Comparison of ENCODE assay signal across 8 mouse cellular contexts in the genomic region with DNA sequence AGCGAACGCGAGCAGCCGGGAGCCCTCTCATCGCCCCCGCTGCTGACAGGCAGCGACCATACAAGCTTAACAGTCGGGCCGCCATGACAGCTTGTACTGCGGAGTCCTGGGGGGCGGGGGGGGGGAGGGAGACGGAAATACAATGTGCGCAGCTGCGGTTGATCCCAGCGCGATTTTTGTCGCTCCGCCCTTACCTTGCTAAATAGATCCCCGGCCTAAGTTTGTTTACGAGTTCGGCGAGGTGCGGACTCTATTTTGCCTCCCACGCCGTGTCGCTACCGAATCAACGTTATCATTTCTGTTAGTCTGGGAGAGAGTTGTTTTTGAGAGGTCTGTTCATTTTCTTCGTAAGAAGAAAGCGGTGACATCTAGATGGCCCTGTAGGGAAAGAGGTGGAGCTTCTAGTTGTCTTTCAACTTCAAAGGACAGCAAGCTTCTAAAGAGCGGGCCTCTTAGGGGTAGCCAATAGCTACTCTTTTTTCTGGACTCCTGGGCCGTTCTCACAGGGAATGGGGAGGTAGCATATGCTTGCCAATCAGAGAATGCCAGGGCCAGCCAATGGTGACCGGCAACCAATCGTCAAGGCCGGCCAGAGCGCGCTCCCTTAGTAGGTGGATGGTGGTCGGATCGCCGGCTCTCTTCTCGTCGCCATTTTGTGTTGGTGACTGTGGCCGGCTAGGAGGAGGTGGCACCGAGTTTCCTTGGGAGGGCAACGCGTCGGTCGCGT. TPM values are rescaled to one million over a fixed set of nuclear protein-coding genes. Genes with fewer than 3 reads are reported as not detected.
DNase-seq lines count a peak whose midpoint lies in the region; ATAC-seq and TF ChIP-seq lines count a peak whose summit lies in the region.

TSS of gene Rbm10 (plus strand) at position 328 of the 727 bp plus-strand sequence.
TSS of gene Ndufb11 (minus strand) at position 444 of the 727 bp plus-strand sequence.

- no peaks in the 10 kb centered on the region for H3K9me3 ChIP-seq in E14TG2a.4 (ENCODE audit: low read length)
- no peaks in the 10 kb centered on the region for H3K9me3 ChIP-seq in forebrain, embryonic 12.5 days
- H3K9me3 ChIP-seq in heart, postnatal 0 days (replicated peaks; ENCODE audit: control insufficient read depth, low read length): no peaks in the 10 kb centered on the region
- H3K9me3 ChIP-seq in liver, embryonic 16.5 days (replicated peaks; ENCODE audit: control insufficient read depth, low read length): no peaks in the 10 kb centered on the region
- H3K9me3 ChIP-seq in neural tube, embryonic 13.5 days: no peaks in the 10 kb centered on the region

- H3K4me2 ChIP-seq in forebrain, embryonic 12.5 days: peak within 1 kb of the TSS; percentile 62
- H3K4me2 ChIP-seq in heart, postnatal 0 days (ENCODE audit: low read depth, low read length): peak within 1 kb of the TSS; percentile 67
- peak within 1 kb of the TSS; percentile 63 for H3K4me2 ChIP-seq in liver, embryonic 16.5 days (ENCODE audit: low read depth, low read length)
- H3K4me2 ChIP-seq in neural tube, embryonic 13.5 days: peak within 1 kb of the TSS; percentile 65

- peaks cover 27% of the 10 kb centered on the region for H3K4me1 ChIP-seq in E14TG2a.4 (replicated peaks; ENCODE audit: low read depth, low read length)
- peaks cover 14% of the 10 kb centered on the region for H3K4me1 ChIP-seq in forebrain, embryonic 12.5 days
- no peaks in the 10 kb centered on the region for H3K4me1 ChIP-seq in heart, postnatal 0 days (ENCODE audit: control insufficient read depth, insufficient read depth)
- H3K4me1 ChIP-seq in liver, embryonic 16.5 days (ENCODE audit: control insufficient read depth, low read depth, low read length): peaks cover 3% of the 10 kb centered on the region
- peaks cover 31% of the 10 kb centered on the region for H3K4me1 ChIP-seq in neural tube, embryonic 13.5 days (replicated peaks)
- H3K4me1 ChIP-seq in testis, adult 2 months (ENCODE audit: control insufficient read depth, insufficient read depth, low read length): peaks cover 4% of the 10 kb centered on the region

- H3K27me3 ChIP-seq in E14TG2a.4 (ENCODE audit: insufficient read depth, low read length): no peaks in the 10 kb centered on the region
- no peaks in the 10 kb centered on the region for H3K27me3 ChIP-seq in forebrain, embryonic 12.5 days
- H3K27me3 ChIP-seq in heart, postnatal 0 days (ENCODE audit: control insufficient read depth, insufficient read depth, low read length): no peaks in the 10 kb centered on the region
- no peaks in the 10 kb centered on the region for H3K27me3 ChIP-seq in liver, embryonic 16.5 days (ENCODE audit: control insufficient read depth, insufficient read depth, low read depth, low read length)
- H3K27me3 ChIP-seq in neural tube, embryonic 13.5 days: no peaks in the 10 kb centered on the region
- H3K27me3 ChIP-seq in testis, adult 2 months (ENCODE audit: control insufficient read depth, insufficient read depth, low read length): no peaks in the 10 kb centered on the region

- no peak for TF ChIP-seq CTCF in E14TG2a.4 (conservative IDR thresholded peaks at IDR 0.05; ENCODE audit: low read length)
- no peak for TF ChIP-seq CTCF in heart, postnatal 0 days (IDR thresholded peaks at IDR 0.05; ENCODE audit: low read depth)
- TF ChIP-seq CTCF in testis, adult 2 months (IDR thresholded peaks at IDR 0.05; ENCODE audit: control insufficient read depth, insufficient read depth, insufficient replicate concordance, low read depth, low read length): no peak

- H3K27ac ChIP-seq in forebrain, embryonic 12.5 days: peak within 1 kb of the TSS; percentile 88
- peak within 1 kb of the TSS; percentile 95 for H3K27ac ChIP-seq in heart, postnatal 0 days (ENCODE audit: low read depth)
- H3K27ac ChIP-seq in liver, embryonic 16.5 days (ENCODE audit: low read length): peak within 1 kb of the TSS; percentile 95
- peak within 1 kb of the TSS; percentile 92 for H3K27ac ChIP-seq in neural tube, embryonic 13.5 days (replicated peaks)
- H3K27ac ChIP-seq in testis, adult 2 months (ENCODE audit: control insufficient read depth, insufficient read depth, low read depth, low read length): peak within 1 kb of the TSS; percentile 94

- H3K4me3 ChIP-seq in E14TG2a.4 (replicated peaks; ENCODE audit: low read length): peak within 1 kb of the TSS; percentile 87
- peak within 1 kb of the TSS; percentile 60 for H3K4me3 ChIP-seq in forebrain, embryonic 12.5 days (replicated peaks)
- peak within 1 kb of the TSS; percentile 72 for H3K4me3 ChIP-seq in heart, postnatal 0 days (ENCODE audit: low read depth, low read length)
- H3K4me3 ChIP-seq in liver, embryonic 16.5 days (ENCODE audit: low read depth, low read length): peak within 1 kb of the TSS; percentile 67
- peak within 1 kb of the TSS; percentile 55 for H3K4me3 ChIP-seq in neural tube, embryonic 13.5 days
- peak within 1 kb of the TSS; percentile 95 for H3K4me3 ChIP-seq in testis, adult 2 months (ENCODE audit: control insufficient read depth, low read depth, low read length)

- peaks cover 43% of the 10 kb centered on the region for H3K36me3 ChIP-seq in E14TG2a.4 (ENCODE audit: insufficient read depth, low read length)
- peaks cover 16% of the 10 kb centered on the region for H3K36me3 ChIP-seq in forebrain, embryonic 12.5 days (replicated peaks)
- peaks cover 5% of the 10 kb centered on the region for H3K36me3 ChIP-seq in heart, postnatal 0 days (replicated peaks; ENCODE audit: control insufficient read depth, insufficient read depth, low read length)
- H3K36me3 ChIP-seq in liver, embryonic 16.5 days (ENCODE audit: control insufficient read depth, insufficient read depth): peaks cover 11% of the 10 kb centered on the region
- H3K36me3 ChIP-seq in neural tube, embryonic 13.5 days: 0 out of 2 replicates have a peak, but pooled peaks cover 26% of the 10 kb centered on the region
- no peaks in the 10 kb centered on the region for H3K36me3 ChIP-seq in testis, adult 2 months (ENCODE audit: control insufficient read depth, insufficient read depth, low read length)

- WGBS in forebrain, embryonic 12.5 days: 24% methylated on average over 47 of the region's 49 CpGs
- 17% methylated on average over 38 of the region's 49 CpGs for WGBS in heart, postnatal 0 days
- 14% methylated on average over 39 of the region's 49 CpGs for WGBS in liver, embryonic 16.5 days (ENCODE audit: insufficient replicate concordance)
- WGBS in neural tube, embryonic 13.5 days: 21% methylated on average over 49 of the region's 49 CpGs

- TF ChIP-seq POLR2A in testis, adult 2 months (IDR thresholded peaks at IDR 0.05; ENCODE audit: control insufficient read depth, low read depth, low read length): 0 out of 2 replicates have a peak, but pooled peaks have one; percentile 24

- peak; percentile 97 for ATAC-seq in forebrain, embryonic 12.5 days (ENCODE audit: low FRiP score)
- ATAC-seq in heart, postnatal 0 days (ENCODE audit: insufficient read depth, low read depth): peak; percentile 97
- peak; percentile 98 for ATAC-seq in liver, embryonic 16.5 days (ENCODE audit: low read depth)
- ATAC-seq in neural tube, embryonic 13.5 days (ENCODE audit: low read depth): peak; percentile 98

- H3K9ac ChIP-seq in forebrain, embryonic 12.5 days: peak within 1 kb of the TSS; percentile 69
- peak within 1 kb of the TSS; percentile 70 for H3K9ac ChIP-seq in heart, postnatal 0 days (replicated peaks; ENCODE audit: low read depth, low read length)
- H3K9ac ChIP-seq in liver, embryonic 16.5 days (ENCODE audit: low read depth, low read length): peak within 1 kb of the TSS; percentile 76
- H3K9ac ChIP-seq in neural tube, embryonic 13.5 days: peak within 1 kb of the TSS; percentile 76

- peak; percentile 58; the same call in 1 of the 2 replicates for TF ChIP-seq EP300 in heart, postnatal 0 days (IDR thresholded peaks at IDR 0.05; ENCODE audit: low read depth)

- peak; percentile 80 for DNase-seq in c-Kit-positive CD71-positive TER-119-positive erythroid progenitor cells, embryonic 14.5 days (ENCODE audit: low spot score)
- DNase-seq in heart, postnatal 0 days (ENCODE audit: low spot score): peak; percentile 81
- DNase-seq in kidney, postnatal 4 days: peak; percentile 80 to 90

RNA-seq across cellular contexts. Expression of gene Rbm10, which starts in this region (rescaled TPM):
- 84.9 and 89.2 TPM in 2 replicates for polyA plus RNA-seq in forebrain, embryonic 12.5 days (2016; fragmentation: Nextera tagmentation; extraction: Ambion mirVana)
- 45.6 and 55.8 TPM in 2 replicates for total RNA-seq in heart, postnatal 0 days (2014; rRNA removed; ENCODE audit: low replicate concordance)
- polyA plus RNA-seq in heart, postnatal 0 days (2015; fragmentation: Nextera tagmentation; extraction: Ambion mirVana): 21.0 and 24.1 TPM in 2 replicates
- polyA plus RNA-seq in liver, embryonic 16.5 days (2015; fragmentation: Nextera tagmentation; extraction: Ambion mirVana): 26.6 and 28.4 TPM in 2 replicates
- polyA plus RNA-seq in neural tube, embryonic 13.5 days (2015; fragmentation: Nextera tagmentation; extraction: Ambion mirVana): 58.0 and 61.7 TPM in 2 replicates
- 9.2 and 11.8 TPM in 2 replicates for polyA plus RNA-seq in testis, adult 2 months (2012; rRNA removed)

RNA-seq across cellular contexts. Expression of gene Ndufb11, which starts in this region (rescaled TPM):
- polyA plus RNA-seq in forebrain, embryonic 12.5 days (2016; fragmentation: Nextera tagmentation; extraction: Ambion mirVana): 195 and 203 TPM in 2 replicates
- total RNA-seq in heart, postnatal 0 days (2014; rRNA removed; ENCODE audit: low replicate concordance): 426 and 506 TPM in 2 replicates
- 979 and 1,041 TPM in 2 replicates for polyA plus RNA-seq in heart, postnatal 0 days (2015; fragmentation: Nextera tagmentation; extraction: Ambion mirVana)
- 168 TPM in 2 replicates for polyA plus RNA-seq in liver, embryonic 16.5 days (2015; fragmentation: Nextera tagmentation; extraction: Ambion mirVana)
- polyA plus RNA-seq in neural tube, embryonic 13.5 days (2015; fragmentation: Nextera tagmentation; extraction: Ambion mirVana): 238 and 249 TPM in 2 replicates
- 18.3 and 23.6 TPM in 2 replicates for polyA plus RNA-seq in testis, adult 2 months (2012; rRNA removed)

Comparison
In these comparisons a context has a peak if more than half of its experiments do, and no peak if none do; other contexts are left out.
1. Peak in every context shown above with its lines: DNase-seq, ATAC-seq, H3K4me3 ChIP-seq and H3K27ac ChIP-seq.